Mouse (Mus musculus) liver, postnatal 0 days (tissue): ENCODE data around the gene Gng8.

Source experiments
- CTCF ChIP-seq: sonication (generic); IDR thresholded peaks from 2 replicates; pipeline ENCODE4 v1.5.1; 2016; ENCODE audit warnings: antibody characterized with exemption, low read depth
- EP300 ChIP-seq: IDR thresholded peaks from 2 replicates; pipeline ENCODE4 v1.6.1; 2016; ENCODE audit warnings: antibody characterized with exemption, low read depth, mild to moderate bottlenecking

DNA sequence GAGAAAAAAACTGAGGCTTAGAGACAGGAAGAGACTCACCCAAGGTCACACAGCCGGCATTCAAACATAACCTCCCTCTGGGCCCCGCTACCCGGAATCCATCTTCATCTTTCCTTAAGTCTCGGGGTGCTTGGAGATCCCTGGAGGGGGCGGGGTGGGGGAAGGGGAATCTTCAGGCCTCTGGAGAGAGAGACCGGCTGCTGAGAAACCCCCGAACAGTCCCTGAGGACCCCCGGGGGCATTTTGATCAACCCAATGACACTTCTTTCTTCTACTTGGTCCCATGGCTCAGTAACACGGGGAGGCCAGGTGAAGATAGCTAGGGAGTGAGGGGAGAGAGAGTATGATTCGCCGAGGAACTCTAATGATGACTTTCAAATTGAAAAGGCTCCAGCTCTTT is 15.6 kb upstream of the Gng8 start:
- TF ChIP-seq EP300 (no peak), CTCF (no peak)
